Mouse (Mus musculus) limb, embryonic 10.5 days (tissue): ENCODE data around the gene Lef1. TPM values are rescaled to one million over a fixed set of nuclear protein-coding genes. Genes with fewer than 3 reads are reported as not detected.

Source experiments
- DNase-seq: peaks from one replicate; pipeline ENCODE4 v3.0.0-alpha.2; 2017; ENCODE audit warnings: low spot score
- H3K27ac ChIP-seq: fragments of 300-500 bp; sonication (generic); 2 replicates; pipeline ENCODE4 v1.5.1; 2016; ENCODE audit warnings: mild to moderate bottlenecking
- H3K27me3 ChIP-seq: fragments of 300-500 bp; sonication (generic); 2 replicates; pipeline ENCODE4 v1.6.1; 2016; ENCODE audit warnings: low read depth, mild to moderate bottlenecking; ENCODE audit not compliant: poor library complexity, severe bottlenecking
- H3K36me3 ChIP-seq: fragments of 300-500 bp; sonication (generic); 2 replicates; pipeline ENCODE4 v1.6.1; 2016; ENCODE audit warnings: mild to moderate bottlenecking, moderate library complexity
- H3K4me1 ChIP-seq: fragments of 300-500 bp; sonication (generic); 2 replicates; pipeline ENCODE4 v1.6.1; 2016
- H3K4me3 ChIP-seq: fragments of 300-500 bp; sonication (generic); 2 replicates; pipeline ENCODE4 v1.5.1; 2016; ENCODE audit warnings: mild to moderate bottlenecking, moderate library complexity
- H3K9me3 ChIP-seq: fragments of 300-500 bp; sonication (generic); replicated peaks from 2 replicates; pipeline ENCODE4 v1.6.1; 2016; ENCODE audit warnings: mild to moderate bottlenecking
- WGBS: fragments of 180-500 bp; shearing (Covaris S2); methylation state at CpG from one replicate; pipeline ENCODE4 v1.1.7; 2016; 5-methylcytosine and 5-hydroxymethylcytosine counted together
- polyA plus RNA-seq: library from polyadenylated mRNA; unstranded; fragments of >200 nt; fragmentation: Nextera tagmentation; extraction: Ambion mirVana; gene quantifications from 2 replicates; pipeline ENCODE4 v1.2.1, GENCODE M21; 2016

Lef1 gene
- polyA plus RNA-seq, 1 experiment from 2014 or later: 60.1 TPM

GRCm38 (mm10) chr3:131089721-131090120, 20.6 kb upstream of the Lef1 start:
- Histone ChIP-seq H3K9me3 (no peaks in the 10 kb centered on the region), H3K27me3 (no peaks in the 10 kb centered on the region; the same call in 1 of the 2 replicates), H3K27ac (no peak overlapping the region), H3K36me3 (no peaks in the 10 kb centered on the region), H3K4me1 (peaks cover 36% of the 10 kb centered on the region), H3K4me3 (no peak overlapping the region)
- DNase-seq: no peak
- 22% methylated on average over 3 of the region's 3 CpGs for WGBS

GRCm38 (mm10) chr3:131092113-131092512, 18.2 kb upstream of the Lef1 start:
- H3K9me3 ChIP-seq: no peaks in the 10 kb centered on the region
- peaks cover 27% of the 10 kb centered on the region for H3K4me1 ChIP-seq
- no peak overlapping the region; the same call in 1 of the 2 replicates for H3K27ac ChIP-seq
- no peak for DNase-seq
- H3K4me3 ChIP-seq: no peak overlapping the region
- WGBS: 21% methylated on average over 6 of the region's 6 CpGs
- no peaks in the 10 kb centered on the region for H3K27me3 ChIP-seq
- no peaks in the 10 kb centered on the region for H3K36me3 ChIP-seq

GRCm38 (mm10) chr3:131093736-131094135, 16.5 kb upstream of the Lef1 start:
- no peak overlapping the region for H3K4me3 ChIP-seq
- H3K27me3 ChIP-seq: no peaks in the 10 kb centered on the region
- DNase-seq: no peak
- WGBS: 57% methylated on average over 12 of the region's 12 CpGs
- H3K27ac ChIP-seq: peak overlapping the region; percentile 5; the same call in 1 of the 2 replicates
- H3K4me1 ChIP-seq: peaks cover 27% of the 10 kb centered on the region
- H3K36me3 ChIP-seq: no peaks in the 10 kb centered on the region
- no peaks in the 10 kb centered on the region for H3K9me3 ChIP-seq

GRCm38 (mm10) chr3:131096105-131096504, 14.2 kb upstream of the Lef1 start:
- Histone ChIP-seq H3K27me3 (no peaks in the 10 kb centered on the region), H3K36me3 (no peaks in the 10 kb centered on the region), H3K4me1 (peaks cover 22% of the 10 kb centered on the region), H3K4me3 (no peak overlapping the region), H3K27ac (no peak overlapping the region), H3K9me3 (no peaks in the 10 kb centered on the region)
- 91% methylated on average over 4 of the region's 4 CpGs for WGBS
- DNase-seq: no peak

GRCm38 (mm10) chr3:131102191-131102774, 8.0 kb upstream of the Lef1 start:
- H3K9me3 ChIP-seq: no peaks in the 10 kb centered on the region
- peak overlapping the region; percentile 72 for H3K27ac ChIP-seq
- H3K4me1 ChIP-seq: peaks cover 43% of the 10 kb centered on the region
- WGBS: 27% methylated on average over 13 of the region's 13 CpGs
- no peak for DNase-seq
- H3K4me3 ChIP-seq: no peak overlapping the region
- H3K36me3 ChIP-seq: no peaks in the 10 kb centered on the region
- peaks cover 23% of the 10 kb centered on the region for H3K27me3 ChIP-seq

GRCm38 (mm10) chr3:131105362-131105761, 4.9 kb upstream of the Lef1 start:
- no peaks in the 10 kb centered on the region for H3K36me3 ChIP-seq
- H3K4me1 ChIP-seq: peaks cover 69% of the 10 kb centered on the region
- H3K27me3 ChIP-seq: peaks cover 34% of the 10 kb centered on the region
- peak overlapping the region; percentile 53 for H3K4me3 ChIP-seq
- no peaks in the 10 kb centered on the region for H3K9me3 ChIP-seq
- DNase-seq: no peak
- H3K27ac ChIP-seq: peak overlapping the region; percentile 88
- 43% methylated on average over 8 of the region's 8 CpGs for WGBS

GRCm38 (mm10) chr3:131105940-131106401, 4.3 kb upstream of the Lef1 start:
- DNase-seq: peak; percentile 89
- Histone ChIP-seq H3K4me1 (peaks cover 69% of the 10 kb centered on the region), H3K27me3 (peaks cover 34% of the 10 kb centered on the region), H3K36me3 (no peaks in the 10 kb centered on the region), H3K4me3 (peak overlapping the region; percentile 53), H3K9me3 (no peaks in the 10 kb centered on the region), H3K27ac (peak overlapping the region; percentile 88)
- WGBS: under 1% methylated on average over 36 of the region's 36 CpGs

GRCm38 (mm10) chr3:131106451-131107291, 3.6 kb upstream of the Lef1 start:
- DNase-seq: peak; percentile 74
- peaks cover 69% of the 10 kb centered on the region for H3K4me1 ChIP-seq
- H3K27me3 ChIP-seq: peaks cover 34% of the 10 kb centered on the region

GRCm38 (mm10) chr3:131107301-131108093, 2.8 kb upstream of the Lef1 start:
- under 1% methylated on average over 34 of the region's 34 CpGs for WGBS
- H3K9me3 ChIP-seq: no peaks in the 10 kb centered on the region
- peaks cover 34% of the 10 kb centered on the region for H3K27me3 ChIP-seq
- peak overlapping the region; percentile 53 for H3K4me3 ChIP-seq
- H3K4me1 ChIP-seq: peaks cover 64% of the 10 kb centered on the region
- H3K27ac ChIP-seq: peak overlapping the region; percentile 88
- DNase-seq: peak; percentile 69
- no peaks in the 10 kb centered on the region for H3K36me3 ChIP-seq

More at GRCm38 (mm10) chr3:131106451-131107291, 3.6 kb upstream of the Lef1 start:
- H3K27ac ChIP-seq: peak overlapping the region; percentile 88
- H3K4me3 ChIP-seq: peak overlapping the region; percentile 53
- H3K36me3 ChIP-seq: no peaks in the 10 kb centered on the region
- under 1% methylated on average over 45 of the region's 45 CpGs for WGBS
- no peaks in the 10 kb centered on the region for H3K9me3 ChIP-seq

- Histone ChIP-seq H3K27ac (peak overlapping the region; percentile 88; the same call in 1 of the 2 replicates), H3K27me3 (peaks cover 34% of the 10 kb centered on the region), H3K9me3 (no peaks in the 10 kb centered on the region), H3K36me3 (no peaks in the 10 kb centered on the region), H3K4me3 (peak overlapping the region; percentile 53), H3K4me1 (peaks cover 64% of the 10 kb centered on the region)
- DNase-seq: no peak
- 1% methylated on average over 9 of the region's 9 CpGs for WGBS
Observed at GRCm38 (mm10) chr3:131108094-131108653, 2.1 kb upstream of the Lef1 start.

- H3K27me3 ChIP-seq: peaks cover 26% of the 10 kb centered on the region
Observed at GRCm38 (mm10) chr3:131109066-131109685, 1.1 kb upstream of the Lef1 start.

GRCm38 (mm10) chr3:131109686-131110070, 593 bp upstream of the Lef1 start:
- Histone ChIP-seq H3K4me1 (peaks cover 73% of the 10 kb centered on the region), H3K9me3 (no peaks in the 10 kb centered on the region), H3K27me3 (peaks cover 26% of the 10 kb centered on the region), H3K36me3 (peaks cover 7% of the 10 kb centered on the region; the same call in 1 of the 2 replicates), H3K27ac (peak overlapping the region; percentile 97), H3K4me3 (peak overlapping the region; percentile 91)
- 0% methylated on average over 14 of the region's 14 CpGs for WGBS
- peak; percentile 68 for DNase-seq

More at GRCm38 (mm10) chr3:131109066-131109685, 1.1 kb upstream of the Lef1 start:
- Histone ChIP-seq H3K4me3 (peak overlapping the region; percentile 91), H3K36me3 (0 out of 2 replicates have a peak, but pooled peaks cover 3% of the 10 kb centered on the region), H3K4me1 (peaks cover 69% of the 10 kb centered on the region), H3K9me3 (no peaks in the 10 kb centered on the region), H3K27ac (peak overlapping the region; percentile 97)
- WGBS: under 1% methylated on average over 15 of the region's 15 CpGs
- DNase-seq: no peak
